Comparison of ENCODE assay signal across 10 mouse cellular contexts in the genomic region with DNA sequence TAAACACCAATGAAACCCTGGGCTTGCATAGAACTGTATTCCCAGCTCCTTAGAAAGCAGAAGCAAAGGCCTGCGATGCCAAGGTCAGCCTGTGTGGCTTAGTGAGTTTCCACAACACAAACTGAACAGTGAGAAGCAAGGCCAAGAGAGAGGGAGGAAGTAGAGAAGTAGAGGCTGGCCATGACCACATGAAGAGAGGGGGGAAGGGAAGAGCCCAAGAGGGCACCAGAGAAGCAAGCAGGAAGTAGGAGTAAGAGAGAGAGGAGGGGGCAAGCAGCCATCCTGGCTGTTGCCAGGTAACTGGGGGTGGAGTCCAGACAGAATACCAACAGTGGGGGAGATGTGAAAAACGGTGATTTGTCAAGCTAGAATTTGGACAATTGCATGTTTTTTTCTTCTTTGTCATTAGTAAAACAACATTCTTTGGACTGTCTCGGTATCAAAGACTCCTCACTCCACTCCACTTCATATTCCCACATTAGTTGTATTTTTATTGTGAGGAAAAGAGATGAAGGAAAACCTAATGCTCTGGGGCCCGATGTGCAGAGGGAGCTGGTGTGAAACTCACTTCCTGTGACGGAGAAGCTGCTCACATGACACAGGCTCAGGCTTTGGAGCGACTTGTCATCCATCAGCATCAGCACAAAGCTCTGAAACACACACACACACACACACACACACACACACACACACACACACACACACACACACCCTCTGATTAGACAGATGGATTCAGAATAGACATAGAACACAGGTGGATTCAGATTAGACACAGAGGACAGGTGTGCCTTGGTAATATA.
DNase-seq lines count a peak whose midpoint lies in the region; ATAC-seq and TF ChIP-seq lines count a peak whose summit lies in the region.
"Had no signal": no experiment of that assay in that cellular context is flagged by ENCODE, and none has a peak within 500 bp of the region (broad histone marks: within the 10 kb centered on the region; RNA-seq: fewer than 3 reads in every experiment).

No protein-coding gene starts in this region.

- no peak for ATAC-seq in lung, postnatal 0 days
- ATAC-seq in hindbrain, embryonic 12.5 days (ENCODE audit: low FRiP score): no peak

- no peak overlapping the region for H3K9ac ChIP-seq in lung, postnatal 0 days (replicated peaks; ENCODE audit: low read depth)
- no peak overlapping the region for H3K9ac ChIP-seq in hindbrain, embryonic 12.5 days
- H3K9ac ChIP-seq: limb, embryonic 15.5 days had no signal

- WGBS in lung, postnatal 0 days: 59% methylated on average over 6 of the region's 6 CpGs
- WGBS in lung, adult 2 months: 57% methylated on average over 6 of the region's 6 CpGs
- WGBS in limb, embryonic 10.5 days: 59% methylated on average over 6 of the region's 6 CpGs
- WGBS in hindbrain, embryonic 12.5 days: 54% methylated on average over 6 of the region's 6 CpGs

- no peaks in the 10 kb centered on the region for H3K9me3 ChIP-seq in lung, postnatal 0 days (ENCODE audit: low read length)
- H3K9me3 ChIP-seq in limb, embryonic 10.5 days (replicated peaks): no peaks in the 10 kb centered on the region
- no peaks in the 10 kb centered on the region for H3K9me3 ChIP-seq in hindbrain, embryonic 12.5 days (replicated peaks)
- H3K9me3 ChIP-seq: limb, embryonic 15.5 days had no signal

- peak; percentile 34 for DNase-seq in lung, postnatal 0 days (ENCODE audit: low spot score)
- no peak for DNase-seq in lung, adult 2 months
- no peak for DNase-seq in limb, embryonic 10.5 days (ENCODE audit: low spot score)
- DNase-seq in thymus, postnatal 10 days (ENCODE audit: low spot score in 2 of 2): peak; percentile 32 to 37
- DNase-seq in cerebellum, adult 18-20 months: no peak
- no peak for DNase-seq in cerebellum, adult 8-10 months
- DNase-seq: heart, postnatal 10 days had no signal

- no peak for TF ChIP-seq CTCF in lung, postnatal 0 days (IDR thresholded peaks at IDR 0.05)
- TF ChIP-seq CTCF in lung, adult 2 months (IDR thresholded peaks at IDR 0.05; ENCODE audit: insufficient read depth, low read length): no peak

- no peak overlapping the region for H3K4me2 ChIP-seq in lung, postnatal 0 days (replicated peaks; ENCODE audit: low read depth, low read length)
- H3K4me2 ChIP-seq in hindbrain, embryonic 12.5 days (replicated peaks): no peak overlapping the region
- H3K4me2 ChIP-seq: limb, embryonic 15.5 days had no signal

- H3K4me1 ChIP-seq in lung, postnatal 0 days (ENCODE audit: insufficient read depth, low read depth, low read length): peaks cover 11% of the 10 kb centered on the region
- H3K4me1 ChIP-seq in lung, adult 2 months (ENCODE audit: control insufficient read depth, insufficient read depth, low read length): peaks cover 12% of the 10 kb centered on the region
- peaks cover 11% of the 10 kb centered on the region for H3K4me1 ChIP-seq in brown adipose tissue, adult 24 weeks (ENCODE audit: control insufficient read depth, insufficient read depth, insufficient read length, low read length)
- peaks cover 58% of the 10 kb centered on the region for H3K4me1 ChIP-seq in limb, embryonic 10.5 days
- H3K4me1 ChIP-seq in hindbrain, embryonic 12.5 days: 0 out of 2 replicates have a peak, but pooled peaks cover 3% of the 10 kb centered on the region

- no peak overlapping the region for H3K27ac ChIP-seq in lung, postnatal 0 days (ENCODE audit: low read length)
- H3K27ac ChIP-seq in brown adipose tissue, adult 24 weeks (replicated peaks; ENCODE audit: low read depth, low read length): 0 out of 2 replicates have a peak overlapping the region, but pooled peaks have one; percentile 22
- peak overlapping the region; percentile 66 for H3K27ac ChIP-seq in limb, embryonic 10.5 days
- H3K27ac ChIP-seq in hindbrain, embryonic 12.5 days: no peak overlapping the region
- H3K27ac ChIP-seq: limb, embryonic 15.5 days had no signal

- H3K4me3 ChIP-seq in lung, postnatal 0 days (ENCODE audit: low read depth, low read length): no peak overlapping the region
- no peak overlapping the region for H3K4me3 ChIP-seq in lung, adult 2 months (replicated peaks; ENCODE audit: extremely low read depth, low read depth, low read length)
- no peak overlapping the region for H3K4me3 ChIP-seq in brown adipose tissue, adult 24 weeks (ENCODE audit: insufficient read depth, low read depth, low read length)
- no peak overlapping the region for H3K4me3 ChIP-seq in limb, embryonic 10.5 days
- no peak overlapping the region for H3K4me3 ChIP-seq in hindbrain, embryonic 12.5 days
- H3K4me3 ChIP-seq: limb, embryonic 15.5 days had no signal

- TF ChIP-seq EP300 in lung, postnatal 0 days (IDR thresholded peaks at IDR 0.05): no peak

- H3K36me3 ChIP-seq in lung, postnatal 0 days (ENCODE audit: insufficient read depth, low read length): no peaks in the 10 kb centered on the region
- H3K36me3 ChIP-seq in limb, embryonic 10.5 days: no peaks in the 10 kb centered on the region
- no peaks in the 10 kb centered on the region for H3K36me3 ChIP-seq in hindbrain, embryonic 12.5 days
- H3K36me3 ChIP-seq: limb, embryonic 15.5 days had no signal

- H3K27me3 ChIP-seq in lung, postnatal 0 days (replicated peaks; ENCODE audit: insufficient read depth, low read length): no peaks in the 10 kb centered on the region
- no peaks in the 10 kb centered on the region for H3K27me3 ChIP-seq in limb, embryonic 10.5 days (ENCODE audit: low read depth, poor library complexity, severe bottlenecking)
- no peaks in the 10 kb centered on the region for H3K27me3 ChIP-seq in hindbrain, embryonic 12.5 days
- H3K27me3 ChIP-seq: limb, embryonic 15.5 days had no signal

- TF ChIP-seq POLR2A in lung, adult 2 months (IDR thresholded peaks at IDR 0.05; ENCODE audit: borderline replicate concordance, extremely low read depth, low read depth, low read length): no peak

Comparison
In these comparisons a context has a peak if more than half of its experiments do, and no peak if none do; other contexts are left out.
1. DNase-seq: peak in lung, postnatal 0 days (single experiment) and thymus, postnatal 10 days (2 of 2); none in lung, adult 2 months (single experiment), limb, embryonic 10.5 days (single experiment), cerebellum, adult 18-20 months (0 of 2) and cerebellum, adult 8-10 months (single experiment).
2. H3K27ac ChIP-seq: peak in brown adipose tissue, adult 24 weeks (single experiment) and limb, embryonic 10.5 days (single experiment); none in lung, postnatal 0 days (single experiment) and hindbrain, embryonic 12.5 days (single experiment).